Mouse (Mus musculus) embryonic facial prominence, embryonic 10.5 days (tissue): ENCODE data around the gene 4933434E20Rik. TPM values are rescaled to one million over a fixed set of nuclear protein-coding genes. Genes with fewer than 3 reads are reported as not detected.

Experiments used
- DNase-seq: peaks from one replicate; pipeline ENCODE4 v3.0.0-alpha.2; 2017; ENCODE audit warnings: low spot score
- H3K27ac ChIP-seq: fragments of 300-500 bp; sonication (generic); replicated peaks from 2 replicates; pipeline ENCODE4 v1.5.1; 2016; ENCODE audit warnings: mild to moderate bottlenecking
- H3K27me3 ChIP-seq: fragments of 300-500 bp; sonication (generic); replicated peaks from 2 replicates; pipeline ENCODE4 v1.6.1; 2016; ENCODE audit warnings: low read depth, mild to moderate bottlenecking; ENCODE audit not compliant: poor library complexity, severe bottlenecking
- H3K36me3 ChIP-seq: fragments of 300-500 bp; sonication (generic); replicated peaks from 2 replicates; pipeline ENCODE4 v1.6.1; 2016; ENCODE audit warnings: mild to moderate bottlenecking, moderate library complexity
- H3K4me1 ChIP-seq: fragments of 300-500 bp; sonication (generic); 2 replicates; pipeline ENCODE4 v1.6.1; 2016
- H3K4me3 ChIP-seq: fragments of 300-500 bp; sonication (generic); 2 replicates; pipeline ENCODE4 v1.5.1; 2016; ENCODE audit warnings: mild to moderate bottlenecking, moderate library complexity
- H3K9me3 ChIP-seq: fragments of 300-500 bp; sonication (generic); 2 replicates; pipeline ENCODE4 v1.6.1; 2016; ENCODE audit warnings: mild to moderate bottlenecking
- WGBS: fragments of 180-500 bp; shearing (Covaris S2); methylation state at CpG from one replicate; pipeline ENCODE4 v1.1.7; 2016; 5-methylcytosine and 5-hydroxymethylcytosine counted together
- polyA plus RNA-seq: library from polyadenylated mRNA; unstranded; fragments of >200 nt; fragmentation: Nextera tagmentation; extraction: Ambion mirVana; gene quantifications from 2 replicates; pipeline ENCODE4 v1.2.1, GENCODE M21; 2016

4933434E20Rik gene
- polyA plus RNA-seq, 1 experiment from 2014 or later: 181 TPM

GRCm38 (mm10) chr3:90084790-90085189 is 33.4 kb downstream of the 4933434E20Rik start:
- H3K27me3 ChIP-seq: no peaks in the 10 kb centered on the region
- H3K4me1 ChIP-seq: peaks cover 47% of the 10 kb centered on the region
- 87% methylated on average over 4 of the region's 4 CpGs for WGBS
- DNase-seq: no peak
- H3K27ac ChIP-seq: no peak overlapping the region
- no peaks in the 10 kb centered on the region for H3K9me3 ChIP-seq
- peaks cover 85% of the 10 kb centered on the region for H3K36me3 ChIP-seq
- H3K4me3 ChIP-seq: no peak overlapping the region

GRCm38 (mm10) chr3:90085281-90085680 is 33.8 kb downstream of the 4933434E20Rik start:
- DNase-seq: no peak
- H3K36me3 ChIP-seq: peaks cover 89% of the 10 kb centered on the region
- peaks cover 46% of the 10 kb centered on the region for H3K4me1 ChIP-seq
- no peaks in the 10 kb centered on the region for H3K9me3 ChIP-seq
- no peak overlapping the region for H3K27ac ChIP-seq
- H3K27me3 ChIP-seq: no peaks in the 10 kb centered on the region
- WGBS: 90% methylated on average over 6 of the region's 6 CpGs
- no peak overlapping the region for H3K4me3 ChIP-seq

GRCm38 (mm10) chr3:90086068-90086467 is 34.6 kb downstream of the 4933434E20Rik start:
- H3K9me3 ChIP-seq: no peaks in the 10 kb centered on the region
- DNase-seq: no peak
- H3K36me3 ChIP-seq: peaks cover 97% of the 10 kb centered on the region
- no peak overlapping the region for H3K27ac ChIP-seq
- H3K4me1 ChIP-seq: peaks cover 40% of the 10 kb centered on the region
- WGBS: 92% methylated on average over 5 of the region's 5 CpGs
- H3K27me3 ChIP-seq: no peaks in the 10 kb centered on the region
- H3K4me3 ChIP-seq: no peak overlapping the region

GRCm38 (mm10) chr3:90088617-90089016 is 37.2 kb downstream of the 4933434E20Rik start:
- Histone ChIP-seq H3K4me3 (no peak overlapping the region), H3K4me1 (peaks cover 16% of the 10 kb centered on the region), H3K27ac (no peak overlapping the region), H3K27me3 (no peaks in the 10 kb centered on the region), H3K36me3 (peaks cover 98% of the 10 kb centered on the region), H3K9me3 (no peaks in the 10 kb centered on the region)
- DNase-seq: no peak
- WGBS: 95% methylated on average over 2 of the region's 2 CpGs

GRCm38 (mm10) chr3:90090892-90091291 is 39.5 kb downstream of the 4933434E20Rik start:
- Histone ChIP-seq H3K4me3 (no peak overlapping the region), H3K36me3 (peaks cover 100% of the 10 kb centered on the region), H3K4me1 (no peaks in the 10 kb centered on the region), H3K9me3 (no peaks in the 10 kb centered on the region), H3K27me3 (no peaks in the 10 kb centered on the region), H3K27ac (no peak overlapping the region)
- 88% methylated on average over 6 of the region's 6 CpGs for WGBS
- DNase-seq: no peak

GRCm38 (mm10) chr3:90094453-90094852 is 43.0 kb downstream of the 4933434E20Rik start:
- no peak overlapping the region for H3K4me3 ChIP-seq
- no peaks in the 10 kb centered on the region for H3K27me3 ChIP-seq
- peaks cover 100% of the 10 kb centered on the region for H3K36me3 ChIP-seq
- DNase-seq: no peak
- WGBS: 92% methylated on average over 3 of the region's 3 CpGs
- H3K9me3 ChIP-seq: no peaks in the 10 kb centered on the region
- H3K4me1 ChIP-seq: no peaks in the 10 kb centered on the region
- H3K27ac ChIP-seq: no peak overlapping the region

- no peaks in the 10 kb centered on the region for H3K27me3 ChIP-seq
- DNase-seq: no peak
- peaks cover 96% of the 10 kb centered on the region for H3K36me3 ChIP-seq
- no peak overlapping the region for H3K27ac ChIP-seq
- no peaks in the 10 kb centered on the region for H3K9me3 ChIP-seq
- WGBS: 92% methylated on average over 5 of the region's 5 CpGs
- no peaks in the 10 kb centered on the region for H3K4me1 ChIP-seq
- no peak overlapping the region for H3K4me3 ChIP-seq
Observed at GRCm38 (mm10) chr3:90097928-90098327, 46.5 kb downstream of the 4933434E20Rik start.

- Histone ChIP-seq H3K27me3 (no peaks in the 10 kb centered on the region), H3K9me3 (no peaks in the 10 kb centered on the region), H3K36me3 (peaks cover 74% of the 10 kb centered on the region), H3K27ac (no peak overlapping the region), H3K4me3 (no peak overlapping the region), H3K4me1 (no peaks in the 10 kb centered on the region)
- WGBS: 93% methylated on average over 3 of the region's 3 CpGs
- no peak for DNase-seq
Observed at GRCm38 (mm10) chr3:90101010-90101409, 49.6 kb downstream of the 4933434E20Rik start.

GRCm38 (mm10) chr3:90101673-90102072 is 50.2 kb downstream of the 4933434E20Rik start:
- no peaks in the 10 kb centered on the region for H3K9me3 ChIP-seq
- no peak for DNase-seq
- no peak overlapping the region for H3K27ac ChIP-seq
- H3K4me3 ChIP-seq: no peak overlapping the region
- WGBS: 97% methylated on average over 2 of the region's 2 CpGs
- peaks cover 68% of the 10 kb centered on the region for H3K36me3 ChIP-seq
- no peaks in the 10 kb centered on the region for H3K4me1 ChIP-seq
- no peaks in the 10 kb centered on the region for H3K27me3 ChIP-seq

GRCm38 (mm10) chr3:90102239-90102638 is 50.8 kb downstream of the 4933434E20Rik start:
- Histone ChIP-seq H3K27ac (no peak overlapping the region), H3K36me3 (peaks cover 62% of the 10 kb centered on the region), H3K9me3 (no peaks in the 10 kb centered on the region), H3K4me1 (no peaks in the 10 kb centered on the region), H3K4me3 (no peak overlapping the region), H3K27me3 (no peaks in the 10 kb centered on the region)
- DNase-seq: no peak
- 77% methylated on average over 2 of the region's 2 CpGs for WGBS

- no peaks in the 10 kb centered on the region for H3K9me3 ChIP-seq
- DNase-seq: no peak
- no peaks in the 10 kb centered on the region for H3K27me3 ChIP-seq
- H3K4me3 ChIP-seq: no peak overlapping the region
- H3K4me1 ChIP-seq: no peaks in the 10 kb centered on the region
- no peak overlapping the region for H3K27ac ChIP-seq
- peaks cover 53% of the 10 kb centered on the region for H3K36me3 ChIP-seq
- 92% methylated on average over 2 of the region's 2 CpGs for WGBS
Observed at GRCm38 (mm10) chr3:90103176-90103575, 51.7 kb downstream of the 4933434E20Rik start.

- Histone ChIP-seq H3K27ac (no peak within 1 kb of the TSS), H3K9me3 (no peaks in the 10 kb centered on the region), H3K36me3 (peaks cover 45% of the 10 kb centered on the region), H3K4me3 (no peak within 1 kb of the TSS), H3K27me3 (no peaks in the 10 kb centered on the region), H3K4me1 (no peaks in the 10 kb centered on the region)
- no peak for DNase-seq
- 82% methylated on average over 13 of the region's 13 CpGs for WGBS
Observed at GRCm38 (mm10) chr3:90103938-90104337, 52.5 kb downstream of the 4933434E20Rik start, which contains the start of gene Nup210l. Gene Nup210l, plus strand, starts transcription at chr3:90104132.

GRCm38 (mm10) chr3:90111706-90112105 is 60.3 kb downstream of the 4933434E20Rik start:
- no peaks in the 10 kb centered on the region for H3K36me3 ChIP-seq
- no peaks in the 10 kb centered on the region for H3K9me3 ChIP-seq
- no peak overlapping the region for H3K27ac ChIP-seq
- H3K4me3 ChIP-seq: no peak overlapping the region
- no peaks in the 10 kb centered on the region for H3K4me1 ChIP-seq
- 86% methylated on average over 2 of the region's 2 CpGs for WGBS
- no peaks in the 10 kb centered on the region for H3K27me3 ChIP-seq
- no peak for DNase-seq

GRCm38 (mm10) chr3:90114342-90114741 is 62.9 kb downstream of the 4933434E20Rik start:
- DNase-seq: no peak
- WGBS: 86% methylated on average over 2 of the region's 2 CpGs
- no peaks in the 10 kb centered on the region for H3K9me3 ChIP-seq
- H3K36me3 ChIP-seq: no peaks in the 10 kb centered on the region
- no peaks in the 10 kb centered on the region for H3K27me3 ChIP-seq
- H3K4me3 ChIP-seq: no peak overlapping the region
- no peak overlapping the region for H3K27ac ChIP-seq
- no peaks in the 10 kb centered on the region for H3K4me1 ChIP-seq
